Mouse (Mus musculus): Measurements from ENCODE around the gene Best3. TPM values are rescaled to one million over a fixed set of nuclear protein-coding genes. Genes with fewer than 3 reads are reported as not detected.

Gene Best3
- polyA plus RNA-seq, 1 experiment from 2014 or later, result 0.21 TPM

GRCm38 (mm10) chr10:117064076-117064475 lies 78.0 kb downstream of the Best3 start:
- Histone ChIP-seq H3K27me3 (no peaks in the 10 kb centered on the region), H3K27ac (peak overlapping the region; percentile 89), H3K36me3 (peaks cover 32% of the 10 kb centered on the region), H3K4me3 (peak overlapping the region; percentile 75), H3K9ac (peak overlapping the region; percentile 64; the same call in 1 of the 2 replicates), H3K4me1 (peaks cover 21% of the 10 kb centered on the region; the same call in 1 of the 2 replicates), H3K4me2 (peak overlapping the region; percentile 56), H3K9me3 (no peaks in the 10 kb centered on the region)
- 8% methylated on average over 7 of the region's 7 CpGs for WGBS
- no peak for ATAC-seq (ENCODE audit: insufficient number of reproducible peaks, insufficient read depth, low FRiP score, low TSS enrichment, low read depth)

DNA sequence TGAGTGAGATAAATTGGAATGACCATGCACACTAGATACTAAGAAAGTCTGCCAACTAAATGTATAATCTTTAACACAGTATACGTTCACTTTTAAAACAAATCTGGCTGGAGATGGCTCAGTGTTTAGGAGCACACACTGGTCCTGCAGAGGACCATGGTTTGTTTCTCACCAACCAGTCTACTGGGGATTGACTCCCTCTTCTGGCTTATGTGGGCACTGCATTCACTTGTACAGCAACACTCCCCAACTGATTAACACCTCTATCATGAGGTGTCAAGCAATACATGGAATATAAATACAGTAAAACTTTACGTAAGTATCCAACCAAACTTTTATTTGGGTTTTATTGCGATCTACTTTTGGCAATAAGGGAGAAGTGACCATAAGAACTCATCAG lies 83.0 kb downstream of the Best3 start:
- Histone ChIP-seq H3K4me1 (peaks cover 10% of the 10 kb centered on the region; the same call in 1 of the 2 replicates), H3K27me3 (no peaks in the 10 kb centered on the region), H3K4me2 (no peak overlapping the region), H3K9ac (no peak overlapping the region), H3K9me3 (no peaks in the 10 kb centered on the region), H3K4me3 (no peak overlapping the region), H3K36me3 (peaks cover 40% of the 10 kb centered on the region), H3K27ac (no peak overlapping the region)
- no peak for ATAC-seq (ENCODE audit: insufficient number of reproducible peaks, insufficient read depth, low FRiP score, low TSS enrichment, low read depth)
- WGBS, result 94% methylated on average over 3 of the region's 3 CpGs

- Histone ChIP-seq H3K9ac (no peak overlapping the region), H3K4me2 (no peak overlapping the region), H3K27me3 (no peaks in the 10 kb centered on the region), H3K4me3 (no peak overlapping the region), H3K36me3 (peaks cover 66% of the 10 kb centered on the region), H3K9me3 (no peaks in the 10 kb centered on the region), H3K27ac (no peak overlapping the region), H3K4me1 (no peaks in the 10 kb centered on the region)
- ATAC-seq (ENCODE audit: insufficient number of reproducible peaks, insufficient read depth, low FRiP score, low TSS enrichment, low read depth), result no peak
- 90% methylated on average over 18 of the region's 18 CpGs for WGBS
Measured at GRCm38 (mm10) chr10:117072191-117072888, 86.2 kb downstream of the Best3 start.

GRCm38 (mm10) chr10:117073176-117073575 lies 87.1 kb downstream of the Best3 start:
- H3K27me3 ChIP-seq, result no peaks in the 10 kb centered on the region
- 84% methylated on average over 7 of the region's 7 CpGs for WGBS

More at GRCm38 (mm10) chr10:117073176-117073575, 87.1 kb downstream of the Best3 start:
- peaks cover 73% of the 10 kb centered on the region for H3K36me3 ChIP-seq
- no peak for ATAC-seq (ENCODE audit: insufficient number of reproducible peaks, insufficient read depth, low FRiP score, low TSS enrichment, low read depth)
- no peaks in the 10 kb centered on the region for H3K4me1 ChIP-seq
- H3K4me2 ChIP-seq, result no peak overlapping the region
- H3K4me3 ChIP-seq, result no peak overlapping the region
- H3K9ac ChIP-seq, result no peak overlapping the region
- no peaks in the 10 kb centered on the region for H3K9me3 ChIP-seq
- no peak overlapping the region for H3K27ac ChIP-seq

Other genes with a start within 250 kb of the Best3 start
- gene Myrfl, start 89.4 kb upstream of the Best3 start, polyA plus RNA-seq (2015; fragmentation: Nextera tagmentation; extraction: Ambion mirVana), result 0.22 and 0.47 TPM in 2 replicates
- gene Rab3ip, start 35.5 kb upstream of the Best3 start, polyA plus RNA-seq (2015; fragmentation: Nextera tagmentation; extraction: Ambion mirVana), result 33.0 and 38.2 TPM in 2 replicates
- not detected in 2 replicates for gene Gm10271, start 13.7 kb upstream of the Best3 start, polyA plus RNA-seq (2015; fragmentation: Nextera tagmentation; extraction: Ambion mirVana)
- gene Lrrc10, start 59.0 kb downstream of the Best3 start, polyA plus RNA-seq (2015; fragmentation: Nextera tagmentation; extraction: Ambion mirVana), result 0.43 TPM in 1 of 2 replicates, not detected in the other
- 257 and 258 TPM in 2 replicates for gene Cct2, start 77.5 kb downstream of the Best3 start, polyA plus RNA-seq (2015; fragmentation: Nextera tagmentation; extraction: Ambion mirVana)
- gene Frs2, start 162.2 kb downstream of the Best3 start, polyA plus RNA-seq (2015; fragmentation: Nextera tagmentation; extraction: Ambion mirVana), result 20.8 and 25.8 TPM in 2 replicates
- gene Yeats4, start 238.2 kb downstream of the Best3 start, polyA plus RNA-seq (2015; fragmentation: Nextera tagmentation; extraction: Ambion mirVana), result 80.0 and 87.4 TPM in 2 replicates